Mouse (Mus musculus) lung, adult 2 months (tissue): ENCODE measurements around the gene Lmntd1. TPM values are rescaled to one million over a fixed set of nuclear protein-coding genes. Genes with fewer than 3 reads are reported as not detected.

Experiments used
- DNase-seq: peaks from one replicate; pipeline ENCODE4 v3.0.0; 2022
- H3K4me1 ChIP-seq: fragments of 200-500 bp; 2 replicates; pipeline ENCODE4 v1.6.1; 2011; ENCODE audit warnings: low read length; ENCODE audit not compliant: control insufficient read depth, insufficient read depth
- H3K4me3 ChIP-seq: fragments of 200-500 bp; replicated peaks from 2 replicates; pipeline ENCODE3; 2011; ENCODE audit warnings: low read depth, mild to moderate bottlenecking, control low read depth, low read length; ENCODE audit errors: extremely low read depth
- CTCF ChIP-seq: fragments of 200-500 bp; IDR thresholded peaks from 2 replicates; pipeline ENCODE4 v1.5.1; 2011; ENCODE audit warnings: mild to moderate bottlenecking, low read length, control low read depth; ENCODE audit not compliant: insufficient read depth
- POLR2A ChIP-seq: fragments of 200-500 bp; IDR thresholded peaks from 2 replicates; pipeline ENCODE4 v1.6.1; 2011; ENCODE audit warnings: low read depth, mild to moderate bottlenecking, control low read depth, low read length, borderline replicate concordance; ENCODE audit errors: extremely low read depth
- WGBS: fragments of 180-500 bp; shearing (Covaris S2); methylation state at CpG from one replicate; pipeline ENCODE4 v1.1.7; 2018; 5-methylcytosine and 5-hydroxymethylcytosine counted together
- polyA plus RNA-seq: library from polyadenylated mRNA; depleted of rRNA; stranded (reverse); fragments of >200 nt; gene quantifications from 2 replicates; pipeline ENCODE4 v1.2.3, GENCODE M21; 2012; rRNA removed

The Lmntd1 gene
- polyA plus RNA-seq: 1.7 and 4.5 TPM in 2 replicates

DNA sequence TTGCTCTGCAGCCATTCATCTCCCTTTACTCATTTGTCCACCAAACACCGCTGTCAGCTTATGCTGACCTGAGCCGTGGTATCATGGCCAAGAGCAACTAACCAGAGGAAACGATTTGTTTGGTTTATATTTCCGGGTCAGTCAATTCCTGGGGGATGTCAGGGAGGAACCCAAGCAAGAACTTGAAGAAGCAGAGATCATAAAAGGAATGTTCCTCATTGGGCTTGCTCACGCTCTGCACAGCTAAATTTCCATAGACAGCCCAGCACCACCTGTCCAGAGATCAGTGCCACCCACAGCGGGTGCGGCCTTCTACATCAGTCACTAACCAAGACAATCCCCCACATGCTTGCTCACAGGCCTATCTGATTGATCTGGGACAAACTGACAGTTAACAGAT, at the start of gene Lmntd1:
TSS of gene Lmntd1 (minus strand) at position 101 of the 400 bp plus-strand sequence.
- Histone ChIP-seq H3K4me1 (0 out of 2 replicates have a peak, but pooled peaks cover 2% of the 10 kb centered on the region), H3K4me3 (peak within 1 kb of the TSS; percentile 37)
- no peak for TF ChIP-seq CTCF
- no peak for TF ChIP-seq POLR2A
- DNase-seq: no peak
- 55% methylated on average over 7 of the region's 7 CpGs for WGBS

DNA sequence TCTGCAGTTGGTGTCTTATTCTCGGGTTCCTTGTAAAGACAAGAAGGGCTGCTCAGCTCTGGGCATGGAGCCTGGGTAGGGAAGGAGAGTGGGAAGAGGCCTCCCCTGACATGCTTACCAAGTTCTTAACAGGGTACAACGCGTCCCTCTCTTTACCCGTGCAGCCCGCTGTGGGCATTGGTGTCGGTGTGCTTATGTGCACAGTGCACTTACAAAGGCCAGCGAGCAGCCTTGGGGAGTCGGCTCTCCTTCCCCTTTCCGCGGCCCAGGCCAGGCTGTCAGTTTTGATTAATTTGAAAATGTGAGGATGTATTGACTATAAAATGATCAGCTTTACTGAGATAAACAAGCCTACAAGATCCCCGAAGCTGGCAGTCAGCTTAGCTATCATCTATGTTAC, 46.8 kb upstream of the Lmntd1 start:
- H3K4me3 ChIP-seq: no peak overlapping the region
- H3K4me1 ChIP-seq: 0 out of 2 replicates have a peak, but pooled peaks cover 2% of the 10 kb centered on the region
- DNase-seq: no peak
- 51% methylated on average over 11 of the region's 11 CpGs for WGBS
- no peak for TF ChIP-seq POLR2A
- no peak for TF ChIP-seq CTCF

DNA sequence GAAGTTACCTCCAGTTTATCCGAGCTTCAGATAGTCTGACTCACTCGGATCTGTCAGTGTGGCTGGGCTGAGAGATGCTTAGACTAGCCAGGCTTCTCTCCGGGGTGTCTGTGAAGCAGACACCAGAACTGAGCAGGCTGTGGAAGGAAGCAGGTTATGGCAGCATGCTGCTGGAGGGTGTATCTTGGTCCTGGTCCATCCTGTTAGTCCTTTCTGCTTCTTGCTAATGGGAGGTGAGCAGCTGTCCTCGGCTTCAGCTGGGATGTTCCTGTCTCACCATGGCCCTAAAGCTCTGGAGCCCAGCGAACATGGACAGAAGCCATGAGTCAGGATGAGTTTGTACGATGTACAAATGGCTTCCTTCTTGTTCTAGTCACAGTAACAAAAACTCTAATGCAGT, 45.0 kb upstream of the Lmntd1 start:
- H3K4me3 ChIP-seq: no peak overlapping the region
- DNase-seq: no peak
- H3K4me1 ChIP-seq: peaks cover 2% of the 10 kb centered on the region; the same call in 1 of the 2 replicates
- WGBS: 74% methylated on average over 6 of the region's 6 CpGs
- no peak for TF ChIP-seq CTCF
- no peak for TF ChIP-seq POLR2A

DNA sequence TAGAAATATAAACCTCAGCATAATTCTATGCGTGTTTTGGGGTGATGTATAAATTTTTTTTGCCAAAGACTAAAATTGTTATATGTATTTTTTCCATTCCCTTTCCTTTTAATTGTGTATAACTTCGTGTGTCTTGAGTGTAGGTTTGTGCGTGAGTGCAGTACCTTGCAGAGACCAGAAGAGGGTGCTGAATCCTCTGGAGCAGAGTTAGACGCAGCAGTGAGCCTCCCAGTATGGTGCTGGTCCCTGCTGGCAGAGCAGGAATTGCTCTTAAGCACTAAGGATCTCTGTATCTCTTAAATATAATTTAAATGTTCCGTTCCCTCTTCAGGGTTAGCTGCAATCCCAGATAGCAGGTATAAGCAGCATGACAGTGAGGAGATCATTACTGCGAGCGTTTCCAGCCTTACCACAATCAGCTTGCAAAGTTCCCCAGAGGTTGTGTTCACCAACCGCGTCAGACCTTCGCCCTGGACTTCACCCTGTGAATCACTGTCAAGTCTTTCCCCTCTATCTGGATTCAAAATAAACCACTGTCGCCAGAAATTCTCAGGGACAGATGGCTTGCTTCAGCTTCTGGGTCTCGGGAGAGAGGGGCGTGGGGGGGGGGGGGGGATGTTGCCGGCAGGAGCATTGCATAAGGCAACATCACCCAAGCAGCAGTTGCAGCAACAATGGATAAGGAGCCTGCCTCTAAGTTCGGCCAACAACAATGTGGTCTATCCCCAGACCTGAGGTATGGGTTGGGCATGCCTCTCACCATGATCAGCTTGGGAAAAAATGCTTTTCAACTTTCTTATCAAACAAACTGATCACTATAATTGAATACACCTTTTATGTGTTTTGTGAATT, 42.8 kb upstream of the Lmntd1 start:
- TF ChIP-seq POLR2A (no peak), CTCF (peak; percentile 29; the same call in 1 of the 2 replicates)
- Histone ChIP-seq H3K4me3 (no peak overlapping the region), H3K4me1 (peaks cover 5% of the 10 kb centered on the region; the same call in 1 of the 2 replicates)
- no peak for DNase-seq
- WGBS: 78% methylated on average over 15 of the region's 15 CpGs

DNA sequence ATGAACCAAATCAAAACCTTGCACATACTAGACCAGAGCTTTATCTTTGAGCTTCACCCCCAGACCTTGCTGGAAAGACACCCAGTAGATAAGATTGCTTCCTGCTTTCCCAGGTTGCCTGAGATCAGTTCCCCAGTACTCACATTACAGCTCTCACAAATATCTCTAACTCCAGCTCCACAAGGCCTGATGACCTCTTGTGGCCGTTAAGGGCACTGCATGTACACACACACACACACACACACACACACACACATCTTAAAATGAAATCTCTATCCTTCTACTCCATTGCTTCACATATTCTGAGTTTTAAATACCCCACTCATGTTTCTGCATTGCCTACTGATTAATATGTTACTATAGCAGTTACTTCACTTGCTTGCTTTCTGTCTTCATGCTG, 41.6 kb upstream of the Lmntd1 start:
- 80% methylated on average over 1 of the region's 1 CpGs for WGBS
- no peak overlapping the region for H3K4me3 ChIP-seq
- no peak for TF ChIP-seq CTCF
- no peak for TF ChIP-seq POLR2A

DNA sequence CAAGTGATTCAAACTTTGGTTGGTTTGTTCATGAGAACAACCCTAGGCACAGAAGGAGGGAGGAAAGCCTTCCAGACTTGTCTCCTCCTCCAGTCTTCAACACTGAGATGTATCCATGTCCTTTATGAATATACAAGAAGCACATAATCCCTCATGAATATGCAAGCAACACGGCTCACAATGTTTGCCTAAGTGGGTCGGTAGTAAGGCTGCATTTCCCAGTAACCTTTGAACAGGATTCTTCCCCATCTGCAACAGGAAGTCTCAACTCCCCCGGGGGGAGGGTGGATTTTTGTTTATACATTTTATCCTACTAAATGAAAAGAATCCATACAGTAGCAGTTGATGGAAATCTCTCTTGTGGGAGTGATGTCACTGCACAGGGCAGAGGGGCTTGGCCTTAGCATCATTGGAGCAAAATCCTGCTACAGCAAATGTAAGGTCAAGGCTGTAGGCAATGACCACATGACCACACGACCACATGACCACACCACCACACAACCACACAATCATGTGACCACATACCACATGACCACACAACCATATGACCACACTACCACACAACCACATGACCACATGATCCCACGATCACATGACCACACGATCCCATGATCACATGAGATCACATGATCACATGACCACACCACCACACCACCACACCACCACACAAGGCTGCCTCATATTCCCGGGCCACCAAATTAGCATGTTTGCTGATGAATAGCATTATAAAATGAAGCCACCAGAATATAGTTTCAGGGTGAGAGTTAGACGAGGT, 40.1 kb upstream of the Lmntd1 start:
- DNase-seq: no peak
- Histone ChIP-seq H3K4me3 (no peak overlapping the region), H3K4me1 (peaks cover 3% of the 10 kb centered on the region; the same call in 1 of the 2 replicates)
- WGBS: 68% methylated on average over 8 of the region's 8 CpGs
- TF ChIP-seq CTCF: no peak

More for the DNA sequence above, 41.6 kb upstream of the Lmntd1 start:
- peaks cover 3% of the 10 kb centered on the region; the same call in 1 of the 2 replicates for H3K4me1 ChIP-seq
- no peak for DNase-seq

DNA sequence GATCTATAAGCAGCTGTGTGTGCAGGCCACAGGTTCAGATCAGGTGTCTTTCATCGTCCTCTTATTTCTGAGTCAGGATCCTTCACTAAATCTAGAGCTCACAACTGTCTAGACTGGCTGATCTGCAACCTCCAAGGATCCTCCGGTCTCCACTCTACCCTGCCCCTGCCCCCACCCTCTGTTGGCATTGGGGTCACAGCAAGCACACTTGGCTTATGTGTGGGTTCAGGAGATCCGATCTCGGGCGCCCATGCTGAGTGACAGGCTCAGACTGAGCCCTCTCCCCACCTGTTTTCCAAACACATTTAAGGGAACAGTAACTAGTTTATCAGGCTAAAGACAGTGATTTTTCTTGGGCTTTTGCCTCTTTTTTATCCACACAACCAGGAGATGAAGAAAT, 39.5 kb upstream of the Lmntd1 start:
- TF ChIP-seq POLR2A (no peak), CTCF (no peak)
- H3K4me3 ChIP-seq: no peak overlapping the region
- no peak for DNase-seq
- peaks cover 3% of the 10 kb centered on the region; the same call in 1 of the 2 replicates for H3K4me1 ChIP-seq
- WGBS: 74% methylated on average over 5 of the region's 5 CpGs

DNA sequence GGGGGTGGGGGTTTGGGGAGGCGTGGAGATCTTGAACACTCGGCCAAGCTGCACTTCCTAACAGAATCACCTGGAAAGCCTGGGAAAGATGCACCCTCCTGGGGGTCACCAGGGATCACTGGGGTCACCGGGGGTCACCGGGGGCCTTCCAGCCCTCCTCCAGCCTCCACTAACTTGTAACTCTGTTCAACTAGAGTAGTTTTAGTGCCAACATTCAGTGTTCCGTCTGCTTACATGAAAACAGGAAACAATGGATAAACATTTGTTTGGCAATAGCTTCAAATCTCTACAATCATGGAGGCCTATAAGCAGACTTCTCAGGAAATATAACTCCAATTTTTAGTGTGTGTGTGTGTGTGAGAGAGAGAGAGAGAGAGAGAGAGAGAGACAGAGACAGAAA, 38.9 kb upstream of the Lmntd1 start:
- peaks cover 3% of the 10 kb centered on the region; the same call in 1 of the 2 replicates for H3K4me1 ChIP-seq
- TF ChIP-seq CTCF (no peak), POLR2A (no peak)
- no peak for DNase-seq
- no peak overlapping the region for H3K4me3 ChIP-seq
- WGBS: 53% methylated on average over 5 of the region's 5 CpGs

DNA sequence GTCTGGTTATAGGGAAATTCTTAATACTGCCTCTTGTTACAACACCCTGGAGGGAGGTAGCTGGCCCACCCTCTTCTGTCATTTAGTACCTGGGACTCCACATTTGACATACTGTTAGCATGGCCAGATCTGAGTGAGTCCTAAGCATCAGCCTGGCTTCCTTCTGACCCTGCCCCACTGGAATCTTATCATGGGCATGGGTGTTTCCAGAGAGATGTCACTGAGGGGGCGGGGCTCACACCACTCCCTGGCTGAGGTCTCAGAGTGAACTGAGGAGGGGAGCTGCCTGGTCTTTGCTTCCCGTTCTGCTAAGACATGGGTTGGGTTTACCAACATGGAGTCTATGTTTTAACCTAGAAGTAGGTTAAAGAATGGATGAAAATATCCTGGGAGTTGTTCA, 37.9 kb upstream of the Lmntd1 start:
- Histone ChIP-seq H3K4me1 (peaks cover 3% of the 10 kb centered on the region; the same call in 1 of the 2 replicates), H3K4me3 (no peak overlapping the region)
- TF ChIP-seq POLR2A: no peak
- no peak for TF ChIP-seq CTCF
- 84% methylated on average over 2 of the region's 2 CpGs for WGBS
- no peak for DNase-seq

DNA sequence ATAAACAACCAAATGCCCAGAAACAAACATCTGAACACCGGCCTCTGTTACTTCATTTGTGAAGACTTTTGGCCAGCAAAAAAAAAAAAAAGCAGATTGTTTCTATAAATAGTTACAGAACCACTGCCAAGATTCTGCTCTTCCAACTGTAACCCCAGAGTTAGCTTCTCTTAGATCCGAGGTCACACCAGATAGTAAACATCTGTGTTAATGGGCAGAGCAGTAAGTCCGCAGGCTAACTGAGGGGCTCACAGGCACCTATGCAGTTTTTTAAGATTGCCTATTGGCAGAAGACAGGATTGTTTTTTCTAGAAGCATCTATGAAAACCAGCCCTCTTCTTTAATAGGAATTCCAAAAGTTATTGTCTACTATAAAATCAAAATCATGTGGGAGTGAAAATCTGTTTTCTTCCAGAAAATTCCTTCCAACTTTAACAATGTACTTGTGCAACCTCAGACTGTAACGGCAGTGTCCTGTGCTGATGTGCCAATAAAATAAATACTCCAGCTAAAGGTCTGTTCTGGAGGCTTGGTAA, 26.9 kb upstream of the Lmntd1 start:
- no peak for DNase-seq
- Histone ChIP-seq H3K4me3 (no peak overlapping the region), H3K4me1 (peaks cover 5% of the 10 kb centered on the region)
- WGBS: 38% methylated on average over 4 of the region's 4 CpGs
- TF ChIP-seq CTCF (no peak), POLR2A (no peak)
